Mouse (Mus musculus): ENCODE measurements around the gene Sept4. TPM values are rescaled to one million over a fixed set of nuclear protein-coding genes. Genes with fewer than 3 reads are reported as not detected.

The Sept4 gene
- total RNA-seq, 2 experiments from 2014 or later = 39.7 to 47.5 TPM

DNA sequence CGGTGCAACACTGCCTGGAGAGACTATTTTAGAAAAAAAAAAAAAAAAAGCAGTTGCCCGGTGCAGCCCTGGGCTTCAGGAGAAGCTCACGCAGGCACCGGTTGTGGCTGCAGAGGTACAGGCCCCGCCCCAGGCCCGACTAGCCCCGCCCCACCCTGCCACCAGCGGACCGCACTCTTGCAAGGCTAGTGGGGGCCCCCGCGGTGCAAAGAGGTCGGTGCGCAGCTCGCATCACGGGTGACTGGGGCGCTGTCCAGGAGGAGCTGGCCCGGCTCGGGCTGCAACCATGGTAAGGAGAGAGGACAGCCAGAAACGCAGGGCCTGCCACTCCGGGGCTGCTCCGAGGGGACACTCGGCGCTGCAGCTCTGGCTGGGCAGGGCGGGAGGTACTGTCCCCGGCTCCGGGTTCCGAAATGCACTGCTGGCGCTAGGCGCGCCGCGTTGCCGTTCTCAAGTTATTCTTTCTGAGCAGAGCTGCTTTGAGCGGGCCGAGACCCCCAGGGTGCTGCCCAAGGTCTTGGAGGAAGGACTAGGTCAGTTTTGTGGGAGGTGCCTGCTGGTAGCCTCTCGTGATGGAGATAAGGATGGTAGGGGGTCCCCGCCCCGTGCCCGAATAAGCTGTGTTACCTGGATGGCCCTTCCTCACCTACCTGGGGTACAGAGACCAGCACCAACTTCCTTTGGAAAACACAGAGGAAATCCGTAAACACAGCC, 9.7 kb downstream of the Sept4 start:
- DNase-seq (ENCODE audit: low spot score in 2 of 2) = peak; percentile 22 to 50

GRCm38 (mm10) chr11:87578963-87579601, 10.4 kb downstream of the Sept4 start:
- no peak for DNase-seq (ENCODE audit: low spot score in 2 of 2)

DNA sequence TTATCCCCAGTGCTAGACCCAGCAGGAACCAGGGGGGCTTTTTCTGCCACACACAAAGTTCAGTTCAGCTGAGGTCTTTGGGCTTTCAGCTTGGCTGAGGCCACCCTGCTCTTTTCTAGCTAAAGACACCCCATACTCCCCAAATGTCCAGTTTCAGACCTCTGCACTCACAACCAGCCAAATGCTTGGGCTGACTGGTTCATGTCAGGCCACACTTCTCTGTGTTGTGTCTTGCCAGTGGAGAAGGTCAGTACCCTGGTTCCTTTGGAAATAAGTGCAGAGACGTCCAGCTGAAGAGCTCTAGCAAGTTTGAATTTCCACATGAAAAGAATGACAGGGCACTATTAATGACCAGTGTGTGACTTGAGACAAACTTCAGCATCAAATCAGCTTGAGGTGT, 11.0 kb downstream of the Sept4 start:
- DNase-seq (ENCODE audit: low spot score in 2 of 2) = no peak

DNA sequence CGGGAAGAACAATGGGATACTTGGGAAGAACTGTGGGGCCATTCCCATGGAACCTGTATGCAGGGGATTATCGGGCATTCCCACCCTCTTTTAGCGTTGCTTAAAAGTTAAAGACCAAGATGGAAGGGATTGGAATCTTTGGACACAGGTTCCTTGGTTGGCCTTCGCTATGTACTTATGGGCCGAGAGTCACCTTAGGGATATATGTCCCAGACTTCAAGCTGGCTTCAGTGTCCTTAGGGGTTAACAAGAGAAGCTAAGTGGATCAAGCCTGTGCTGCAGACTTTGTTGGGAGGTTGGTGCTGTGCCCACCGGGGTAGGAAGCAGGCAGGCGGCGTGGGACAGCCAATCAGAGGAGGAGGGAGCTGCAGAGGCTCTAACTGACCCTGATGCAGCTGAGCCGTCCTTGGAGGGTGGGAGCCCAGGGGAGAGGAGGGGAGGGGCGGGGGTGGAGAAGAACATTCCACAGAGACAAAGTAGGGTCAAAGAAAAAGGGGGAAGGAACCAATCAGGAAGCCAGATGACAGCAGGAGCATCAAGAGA, 11.9 kb downstream of the Sept4 start:
- no peak for DNase-seq (ENCODE audit: low spot score in 2 of 2)

- DNase-seq (ENCODE audit: low spot score in 2 of 2) = no peak
Observed at GRCm38 (mm10) chr11:87581161-87581865, 12.6 kb downstream of the Sept4 start.

- DNase-seq (ENCODE audit: low spot score in 2 of 2) = no peak
Observed at GRCm38 (mm10) chr11:87581933-87582710, 13.4 kb downstream of the Sept4 start.

DNA sequence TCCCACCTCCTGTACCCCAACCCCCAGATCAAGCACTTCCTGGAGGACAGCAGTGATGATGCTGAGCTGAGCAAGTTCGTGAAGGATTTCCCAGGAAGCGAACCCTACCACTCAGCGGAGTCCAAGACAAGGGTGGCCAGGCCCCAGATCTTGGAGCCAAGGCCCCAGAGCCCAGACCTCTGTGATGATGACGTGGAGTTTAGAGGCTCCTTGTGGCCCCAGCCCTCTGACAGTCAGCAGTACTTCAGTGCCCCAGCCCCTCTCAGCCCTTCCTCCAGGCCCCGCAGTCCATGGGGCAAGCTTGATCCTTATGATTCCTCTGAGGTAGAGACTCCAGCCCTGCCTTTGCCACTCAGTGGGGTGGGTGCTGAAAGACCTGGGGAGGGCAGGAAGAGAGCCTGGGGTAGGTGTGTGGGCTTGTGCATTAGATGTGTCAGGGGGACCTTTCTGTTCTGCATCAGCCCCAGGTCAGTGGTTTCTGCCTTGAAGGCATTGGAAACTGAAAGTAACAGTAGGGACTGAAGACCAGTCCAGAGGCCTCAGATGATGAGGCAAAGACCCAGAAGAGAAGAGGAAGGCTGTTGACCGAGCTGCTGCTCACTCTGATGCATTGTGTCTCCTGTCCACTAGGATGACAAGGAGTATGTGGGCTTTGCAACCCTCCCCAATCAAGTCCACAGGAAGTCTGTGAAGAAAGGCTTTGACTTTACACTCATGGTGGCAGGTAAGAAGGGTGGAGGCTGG, 14.8 kb downstream of the Sept4 start:
- DNase-seq (ENCODE audit: low spot score in 2 of 2) = no peak

DNA sequence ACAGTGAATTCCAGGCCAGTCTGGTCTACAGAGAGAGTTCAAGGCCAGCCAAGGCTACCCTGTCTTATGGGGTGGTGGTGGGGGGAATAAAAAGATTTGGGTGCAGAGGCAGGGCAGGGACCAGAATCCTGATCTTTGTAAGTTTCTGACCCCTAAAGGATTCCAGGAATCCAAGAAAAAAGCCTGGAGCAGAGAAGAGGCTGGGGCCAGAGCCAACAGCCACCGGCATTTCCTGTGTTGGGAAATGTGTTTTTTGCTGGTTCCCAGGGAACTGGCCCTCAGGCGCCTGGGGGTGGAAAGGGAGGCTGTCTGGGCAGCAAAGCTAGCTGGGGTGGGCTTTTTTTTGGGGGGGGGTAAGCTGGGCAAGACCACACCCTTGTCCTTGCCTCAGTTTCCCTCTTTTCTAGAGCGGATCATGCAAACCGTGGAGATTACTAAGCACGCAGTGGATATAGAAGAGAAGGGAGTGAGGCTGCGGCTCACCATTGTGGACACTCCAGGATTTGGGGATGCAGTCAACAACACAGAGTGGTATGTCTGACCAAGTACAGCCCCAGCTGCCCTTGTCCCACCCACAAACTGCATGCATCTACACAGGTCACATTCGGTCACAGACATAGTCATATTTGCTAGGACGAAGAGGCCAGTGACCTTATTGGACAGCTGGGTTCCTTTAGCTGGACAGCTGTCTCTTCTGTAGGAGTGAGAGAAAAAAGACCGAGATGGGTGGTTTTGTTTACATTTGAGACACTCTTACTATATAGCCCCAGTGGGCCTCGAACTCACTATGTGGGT, 16.2 kb downstream of the Sept4 start:
- DNase-seq (ENCODE audit: low spot score in 2 of 2) = no peak

DNA sequence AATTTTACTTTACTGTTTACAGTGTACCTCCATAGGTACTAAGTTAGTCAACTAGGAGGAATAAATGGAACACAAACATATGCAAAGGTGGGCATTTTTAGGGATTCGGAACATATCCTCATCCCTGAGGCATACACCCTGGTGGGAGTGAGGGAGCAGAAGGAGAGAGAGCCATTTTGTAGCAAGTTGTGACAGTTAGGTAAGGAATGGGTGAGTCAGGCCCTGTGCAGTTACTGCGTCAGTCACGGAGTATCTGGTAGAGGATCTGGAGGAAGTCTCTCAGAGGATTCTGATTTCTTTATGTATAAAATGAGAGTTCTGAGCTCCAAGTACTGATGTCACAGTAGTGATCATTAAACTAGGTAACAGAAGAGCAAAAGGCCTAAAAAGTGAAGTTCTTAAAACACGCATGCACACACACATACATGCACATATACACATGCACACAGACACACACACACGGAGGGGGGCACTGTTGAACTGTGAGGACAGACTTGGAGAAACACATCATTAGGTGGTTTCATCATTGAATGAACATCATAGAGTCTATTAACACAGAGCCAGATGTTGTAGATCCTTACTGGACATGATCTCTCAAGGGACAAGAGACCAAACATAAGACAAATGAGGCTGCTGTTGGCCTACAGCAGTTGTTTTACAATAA, 18.6 kb downstream of the Sept4 start:
- DNase-seq (ENCODE audit: low spot score in 2 of 2) = no peak

- no peak for DNase-seq (ENCODE audit: low spot score in 2 of 2)
Observed at GRCm38 (mm10) chr11:87589605-87590004, 20.9 kb downstream of the Sept4 start.

DNA sequence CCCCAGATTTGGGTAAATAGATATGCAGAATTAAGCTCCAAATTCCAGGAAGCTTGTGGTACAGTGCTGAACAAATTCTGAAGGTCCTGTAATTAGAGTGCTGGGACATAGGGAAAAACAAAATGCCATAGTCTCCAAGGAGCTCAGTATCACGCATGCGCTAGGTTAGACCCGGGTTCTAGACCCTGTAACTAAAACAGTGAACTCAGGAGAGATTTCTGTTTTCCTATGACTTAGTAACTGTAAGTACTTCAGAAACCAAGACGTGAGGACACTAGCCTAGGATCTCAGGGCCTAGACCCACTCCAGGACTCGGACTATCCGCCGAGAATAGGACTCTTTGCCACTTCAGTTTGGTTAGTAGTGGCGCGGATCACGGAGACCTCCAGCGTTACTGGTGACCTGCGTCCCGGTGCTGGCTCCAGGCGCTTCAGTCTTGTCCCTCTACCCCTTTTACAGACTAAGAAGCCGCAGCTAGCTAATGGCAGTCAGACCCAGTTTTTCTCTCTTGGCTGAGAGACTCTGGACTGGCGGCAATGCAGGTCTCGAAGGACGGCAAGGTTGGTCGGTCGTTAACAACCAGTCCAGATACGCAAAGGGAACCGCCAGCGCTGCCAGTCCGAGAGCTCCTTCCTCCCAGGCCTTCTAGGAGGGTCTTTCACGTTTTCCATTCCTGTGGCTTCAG, 22.3 kb downstream of the Sept4 start:
- DNase-seq (ENCODE audit: low spot score in 2 of 2) = peak in 1 of 2 experiments; percentile 17

- peak; percentile 91 to 98 for DNase-seq (ENCODE audit: low spot score in 2 of 2)
Observed at GRCm38 (mm10) chr11:87591526-87592353, 23.0 kb downstream of the Sept4 start, which contains the start of gene Mtmr4. Gene Mtmr4 (plus strand): TSS chr11:87592162.

DNA sequence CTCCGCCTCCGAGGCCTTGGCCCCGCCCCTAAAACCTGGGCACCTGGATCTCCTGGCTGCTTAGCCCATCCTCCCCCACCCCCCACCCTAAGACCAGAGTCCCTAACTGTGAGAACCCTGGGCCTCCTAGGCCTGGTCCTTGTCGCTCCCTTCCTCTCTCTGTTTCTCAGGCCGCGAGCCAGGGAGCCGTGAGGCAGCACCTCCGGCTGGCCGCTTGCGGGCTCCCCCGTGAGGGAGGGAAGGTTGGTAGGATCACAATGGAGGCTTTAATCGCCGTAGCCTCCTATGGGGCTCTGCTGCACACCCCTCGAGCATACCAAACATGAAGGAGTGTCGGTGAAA, 23.6 kb downstream of the Sept4 start:
- DNase-seq (ENCODE audit: low spot score in 2 of 2) = no peak

- no peak for DNase-seq (ENCODE audit: low spot score in 2 of 2)
Observed at GRCm38 (mm10) chr11:87592713-87593598, 24.3 kb downstream of the Sept4 start.

DNA sequence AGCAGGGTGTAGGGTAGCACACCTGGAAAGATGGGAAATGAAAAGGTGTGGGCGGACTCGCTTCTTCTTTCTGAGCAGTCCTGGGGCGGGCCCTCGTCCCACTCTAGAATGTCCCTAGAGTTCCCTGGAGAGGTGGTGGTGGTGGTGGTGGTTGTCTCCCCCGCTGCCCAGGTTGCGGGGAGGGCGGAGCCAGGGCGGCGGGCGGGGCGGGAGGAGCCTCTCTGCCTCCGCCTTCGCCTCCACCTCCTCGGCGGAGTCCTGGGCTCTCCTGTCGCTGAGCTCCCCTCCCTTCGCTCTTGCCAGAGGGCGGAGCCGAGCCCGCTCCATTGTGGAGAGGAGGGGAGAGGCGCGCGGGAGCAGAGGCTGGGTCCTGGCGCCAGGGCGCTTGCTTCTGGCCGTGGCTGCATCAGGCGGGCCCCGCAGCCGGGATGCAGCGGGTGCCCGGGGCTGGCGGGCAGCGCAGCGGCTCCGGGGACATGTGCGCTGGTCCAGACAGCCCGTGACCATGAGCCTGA, 26.7 kb downstream of the Sept4 start:
- peak; percentile 65 to 73 for DNase-seq (ENCODE audit: low spot score in 2 of 2)

- no peak for DNase-seq (ENCODE audit: low spot score in 2 of 2)
Observed at GRCm38 (mm10) chr11:87595976-87596375, 27.3 kb downstream of the Sept4 start.
